Mouse (Mus musculus): ENCODE results near the gene Stag1.
"Not testable (repeated sequence)": the region's sequence is repeated elsewhere in the genome, so short reads cannot be mapped to it uniquely, and the experiment has no call there.

The Stag1 gene

GRCm38 (mm10) chr9:100682285-100682684 is 84.7 kb downstream of the Stag1 start:
- no peak for DNase-seq (ENCODE audit: low read depth, low spot score)

DNA sequence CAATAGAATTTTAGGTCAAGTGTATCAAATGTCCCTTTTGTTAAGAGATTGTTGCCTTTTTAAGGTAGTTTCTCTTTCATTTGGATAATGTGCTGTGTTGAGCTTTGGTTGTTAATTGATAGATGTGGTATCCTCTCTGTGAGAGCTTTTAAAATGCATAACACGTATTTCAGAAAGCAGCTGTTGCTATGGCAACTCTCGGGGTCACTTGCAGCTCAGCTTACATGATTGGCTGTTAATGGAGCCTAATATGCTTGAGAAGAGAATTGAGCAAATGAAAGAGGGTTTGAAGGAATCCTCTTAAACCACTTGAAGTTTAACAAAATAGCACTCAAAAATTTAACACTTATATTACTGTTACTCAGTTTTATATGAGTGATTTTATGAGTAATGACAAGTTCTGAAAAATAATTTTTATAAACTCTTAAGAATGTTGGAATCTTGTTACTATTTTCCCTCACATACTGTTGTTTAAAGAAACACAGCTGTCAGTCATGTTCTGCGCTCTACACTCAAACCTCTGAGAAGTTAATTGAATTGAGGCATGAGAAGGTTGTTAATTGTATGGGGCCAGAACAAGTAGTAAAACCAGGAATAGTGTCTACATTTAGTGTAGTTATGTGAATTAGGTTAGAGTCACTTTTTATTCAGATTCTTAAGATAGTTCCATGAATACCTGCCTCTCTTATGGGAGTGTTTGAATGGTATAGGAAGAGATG is 88.3 kb downstream of the Stag1 start:
- no peak for DNase-seq (ENCODE audit: low read depth, low spot score)

GRCm38 (mm10) chr9:100689765-100690316 is 92.2 kb downstream of the Stag1 start:
- DNase-seq (ENCODE audit: low read depth, low spot score), result no peak

- no peak for DNase-seq (ENCODE audit: low read depth, low spot score)
These were observed 94.6 kb downstream of the Stag1 start for GRCm38 (mm10) chr9:100692239-100692638.

GRCm38 (mm10) chr9:100696537-100696936 is 98.9 kb downstream of the Stag1 start:
- DNase-seq (ENCODE audit: low read depth, low spot score), result no peak

- DNase-seq (ENCODE audit: low read depth, low spot score), result no peak
These were observed 110.0 kb downstream of the Stag1 start for GRCm38 (mm10) chr9:100707644-100708043.

- no peak for DNase-seq (ENCODE audit: low read depth, low spot score)
These were observed 114.1 kb downstream of the Stag1 start for GRCm38 (mm10) chr9:100711665-100712064.

GRCm38 (mm10) chr9:100724832-100725231 is 127.2 kb downstream of the Stag1 start:
- not testable (repeated sequence) for DNase-seq (ENCODE audit: low read depth, low spot score)

- no peak for DNase-seq (ENCODE audit: low read depth, low spot score)
These were observed 134.2 kb downstream of the Stag1 start for GRCm38 (mm10) chr9:100731839-100732238.

DNA sequence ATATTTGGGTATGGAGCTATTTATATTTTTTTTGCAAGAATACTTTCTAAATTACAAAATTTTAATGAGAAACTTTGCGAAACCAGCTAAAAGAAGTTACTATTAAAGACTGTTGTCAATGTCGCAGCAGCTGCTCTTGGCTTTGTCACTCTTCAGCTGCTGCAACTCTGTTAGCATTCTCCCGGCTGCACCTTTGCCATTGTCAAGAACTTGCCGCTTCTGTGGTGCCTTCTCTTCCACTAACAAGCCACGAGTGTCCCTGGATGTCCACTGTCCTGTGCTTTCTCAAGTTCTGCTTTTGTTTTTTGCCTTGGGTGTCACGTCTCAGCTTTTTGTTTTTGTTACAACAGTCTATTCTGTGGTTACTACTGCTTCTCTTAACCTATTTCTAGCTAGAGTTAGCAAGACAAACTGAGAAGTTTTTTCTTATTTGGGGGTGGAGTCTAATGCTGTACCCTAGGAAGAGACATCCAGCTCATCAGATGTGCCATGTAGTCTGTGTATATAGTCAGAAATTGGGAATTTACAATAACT is 136.4 kb downstream of the Stag1 start:
- DNase-seq (ENCODE audit: low read depth, low spot score), result no peak

DNA sequence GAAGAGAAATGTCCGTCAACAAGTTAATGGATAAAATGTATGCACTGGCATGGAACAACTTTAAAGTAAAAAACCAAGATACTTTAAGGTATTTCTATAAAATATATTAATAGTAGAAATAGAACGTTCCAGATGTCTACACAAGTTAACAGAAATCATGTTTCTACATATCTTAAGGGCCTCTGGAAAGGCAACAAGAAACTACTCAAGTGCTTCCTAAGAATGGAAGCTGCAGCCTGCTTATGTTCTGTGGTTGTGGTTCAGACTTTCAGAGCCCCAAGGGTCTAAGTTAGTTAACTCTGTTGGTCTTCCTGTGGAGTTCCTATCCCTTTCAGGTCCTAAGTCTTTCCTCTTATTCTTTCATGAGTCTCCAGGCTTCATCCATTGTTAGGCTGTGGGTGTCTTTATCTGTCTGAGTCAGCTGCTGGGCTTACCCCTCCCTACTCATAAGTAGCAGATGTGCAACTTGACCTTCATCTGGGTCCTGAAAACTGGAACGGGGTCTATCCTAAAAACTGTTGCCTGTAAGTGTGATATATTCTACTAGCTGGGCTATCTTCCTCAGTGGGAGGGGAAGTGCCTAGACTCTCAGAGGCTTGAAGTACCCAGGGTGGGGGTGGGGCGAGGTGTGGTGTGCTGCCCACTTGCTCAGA is 138.5 kb downstream of the Stag1 start:
- no peak for DNase-seq (ENCODE audit: low read depth, low spot score)

DNA sequence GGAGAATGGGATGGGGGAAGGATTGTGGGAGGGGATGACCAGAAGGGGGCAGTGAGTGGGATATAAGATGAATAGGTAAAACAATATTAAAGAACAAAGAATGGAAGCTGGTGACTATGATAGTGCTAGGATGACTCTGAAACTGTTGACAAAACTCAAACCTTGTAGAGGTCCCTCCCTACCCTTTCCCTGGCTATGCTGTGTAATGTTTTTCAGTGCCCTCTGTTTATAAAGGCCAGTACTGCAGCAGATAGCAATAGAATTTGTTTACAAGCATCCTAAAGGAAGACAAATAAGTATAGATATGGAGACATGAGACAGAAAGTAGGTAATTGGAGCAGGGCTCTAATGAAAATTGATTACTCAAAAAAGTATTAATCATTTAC is 139.0 kb downstream of the Stag1 start:
- DNase-seq (ENCODE audit: low read depth, low spot score), result no peak

- DNase-seq (ENCODE audit: low read depth, low spot score), result not testable (repeated sequence)
These were observed 179.6 kb downstream of the Stag1 start for GRCm38 (mm10) chr9:100777238-100777637.

- no peak for DNase-seq (ENCODE audit: low read depth, low spot score)
These were observed 268.4 kb downstream of the Stag1 start for GRCm38 (mm10) chr9:100865984-100866383.

- no peak for DNase-seq (ENCODE audit: low read depth, low spot score)
These were observed 272.0 kb downstream of the Stag1 start for GRCm38 (mm10) chr9:100869635-100870034.

DNA sequence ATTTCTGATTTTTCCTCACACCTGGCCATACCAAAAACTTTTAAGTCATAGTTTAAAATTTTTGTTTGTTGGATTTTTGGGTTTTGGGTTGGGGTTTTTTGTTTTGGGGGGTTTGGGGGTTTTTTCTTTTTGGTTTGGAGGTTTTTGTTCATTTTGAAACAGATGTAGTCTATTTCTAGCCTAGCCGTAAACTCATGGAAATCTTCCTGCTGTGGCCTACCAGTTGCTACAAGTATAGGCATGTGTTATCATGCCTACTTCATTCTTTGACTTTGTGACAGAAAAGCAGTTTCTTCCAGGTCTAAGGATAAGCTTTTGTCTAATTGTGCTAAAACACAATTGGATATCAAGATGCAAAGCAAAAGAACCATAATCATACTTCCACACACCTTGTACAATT is 298.5 kb downstream of the Stag1 start:
- DNase-seq (ENCODE audit: low read depth, low spot score), result no peak

DNA sequence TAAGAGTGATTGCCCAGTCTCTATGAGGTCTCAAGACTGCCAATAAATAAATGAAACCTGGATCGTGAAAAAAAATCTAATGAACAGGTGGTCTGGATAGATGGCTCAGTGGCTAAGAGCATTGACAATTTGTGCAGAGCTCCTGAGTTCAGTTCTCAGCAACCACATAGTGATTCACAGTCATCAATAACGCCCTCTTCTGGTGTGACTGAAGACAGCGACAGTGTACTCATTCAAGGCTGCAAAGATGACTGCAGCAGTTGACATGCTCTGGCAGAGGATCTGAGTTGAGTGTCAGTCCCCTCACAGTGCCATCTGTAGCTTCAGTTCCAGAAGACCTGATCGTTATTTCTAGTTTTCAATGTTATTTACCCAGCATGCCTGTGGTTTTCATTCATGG is 300.4 kb downstream of the Stag1 start:
- DNase-seq (ENCODE audit: low read depth, low spot score), result no peak

DNA sequence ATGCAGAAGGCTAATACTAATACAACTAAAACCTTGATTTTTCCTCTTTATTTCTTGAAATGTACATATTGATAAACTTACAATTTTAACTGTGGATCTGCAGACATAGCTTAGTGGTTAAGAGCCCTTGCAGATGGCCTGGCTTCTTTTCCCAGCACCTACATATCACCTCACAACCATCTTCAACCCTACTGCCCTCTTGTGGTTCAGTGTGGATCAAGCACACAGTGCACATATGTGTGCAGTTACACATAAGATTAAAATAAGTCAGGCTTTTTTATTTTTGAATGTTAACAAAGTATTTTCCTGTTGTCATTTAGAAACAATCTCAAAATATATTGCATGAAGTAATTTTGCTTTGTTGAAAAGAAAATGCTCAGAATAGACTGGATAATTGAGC is 312.8 kb downstream of the Stag1 start:
- DNase-seq (ENCODE audit: low read depth, low spot score), result no peak

DNA sequence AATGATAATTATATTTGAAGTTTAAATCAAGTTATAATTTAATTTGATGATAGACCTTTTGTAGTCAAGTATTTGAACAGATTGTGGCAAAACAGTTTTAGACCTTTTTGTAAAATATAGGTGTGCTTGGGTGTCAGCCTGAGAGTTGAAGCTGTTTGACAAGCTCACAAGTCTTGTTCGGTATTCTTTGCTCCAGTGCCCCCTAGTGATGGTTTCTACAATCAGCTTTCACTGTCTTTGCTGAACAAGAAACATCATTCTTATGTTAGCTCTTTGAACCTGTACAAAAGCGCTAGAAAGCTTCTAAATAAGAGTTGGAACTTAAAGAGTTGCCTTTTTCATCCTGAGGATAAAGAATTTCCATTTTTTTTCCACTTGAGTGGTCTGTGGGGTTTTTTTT is 319.5 kb downstream of the Stag1 start:
- peak; percentile 40 for DNase-seq (ENCODE audit: low read depth, low spot score)

GRCm38 (mm10) chr9:100926629-100927028 is 329.0 kb downstream of the Stag1 start:
- no peak for DNase-seq (ENCODE audit: low read depth, low spot score)

DNA sequence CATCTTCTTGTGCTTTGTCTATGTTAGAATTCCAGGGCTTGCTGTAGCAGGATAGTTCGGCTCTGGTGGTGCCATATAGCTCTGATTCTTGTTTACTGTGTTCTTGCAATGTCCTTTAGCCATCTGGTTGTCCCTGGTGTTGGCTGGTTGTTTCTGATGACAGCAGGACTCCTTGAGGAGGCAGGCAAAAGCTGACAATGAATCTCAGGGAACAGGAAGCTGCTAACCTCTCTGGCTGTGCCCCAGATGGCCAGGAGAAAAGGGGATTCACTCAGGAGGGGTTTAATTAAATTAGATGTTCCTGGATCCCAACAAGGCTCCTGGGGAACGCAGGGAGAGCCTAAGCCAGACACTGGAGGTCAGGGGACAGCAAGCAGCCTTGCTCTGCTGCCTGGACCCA is 344.4 kb downstream of the Stag1 start:
- no peak for DNase-seq (ENCODE audit: low read depth, low spot score)

DNA sequence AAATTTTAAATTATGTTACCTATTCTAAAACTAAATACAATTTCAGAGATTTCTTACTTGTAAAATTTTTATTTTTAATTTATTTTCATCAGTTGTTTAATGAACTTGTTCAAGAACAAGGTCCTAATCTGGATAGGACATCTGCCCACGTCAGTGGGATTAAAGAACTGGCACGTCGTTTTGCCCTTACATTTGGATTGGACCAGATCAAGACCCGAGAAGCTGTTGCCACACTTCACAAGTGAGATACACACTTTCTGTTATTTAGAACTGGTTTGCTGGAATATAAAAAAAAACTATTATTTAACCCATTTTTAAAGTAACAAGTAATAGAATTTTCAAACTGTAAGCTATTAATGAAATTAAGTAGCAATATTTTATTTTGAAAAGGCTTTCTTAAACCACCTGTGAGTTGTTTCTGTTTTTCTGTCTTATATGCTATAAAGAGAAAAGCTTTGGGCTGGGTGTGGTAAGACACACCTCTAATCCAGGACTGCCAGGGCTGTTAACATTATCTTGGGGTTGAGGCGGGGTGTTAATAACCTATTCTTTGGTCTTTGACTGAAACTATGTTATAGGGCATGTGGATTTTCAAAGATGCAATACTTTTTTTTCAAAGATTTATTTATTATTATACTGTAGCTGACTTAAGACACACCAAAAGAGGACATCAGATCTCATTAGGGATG is 347.2 kb downstream of the Stag1 start:
- no peak for DNase-seq (ENCODE audit: low read depth, low spot score)
